Mouse (Mus musculus): Measurements from ENCODE around the gene Polr3gl.

DNA sequence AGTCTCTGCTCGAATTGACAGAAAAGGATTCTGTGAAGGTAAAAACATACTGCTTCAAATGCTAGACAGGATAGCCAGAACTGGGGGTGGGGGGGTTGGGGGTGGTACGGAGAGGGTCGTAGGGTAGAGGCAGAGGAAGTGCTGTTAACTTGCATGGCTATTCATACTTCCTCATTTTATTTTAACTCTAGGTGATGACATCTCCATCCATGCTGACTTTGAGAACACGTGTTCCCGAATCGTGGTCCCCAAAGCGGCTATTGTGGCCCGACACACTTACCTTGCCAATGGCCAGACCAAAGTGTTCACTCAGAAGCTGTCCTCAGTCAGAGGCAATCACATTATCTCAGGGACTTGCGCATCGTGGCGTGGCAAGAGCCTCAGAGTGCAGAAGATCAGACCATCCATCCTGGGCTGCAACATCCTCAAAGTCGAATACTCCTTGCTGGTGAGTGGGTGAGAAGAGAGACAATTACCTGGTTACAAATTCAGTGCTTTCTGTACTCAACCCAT lies 34.5 kb downstream of the Polr3gl start:
- peak; percentile 18; the same call in 1 of the 2 replicates for TF ChIP-seq CTCF (IDR thresholded peaks at IDR 0.05; ENCODE audit: control insufficient read depth, insufficient read depth, low read length)
- no peak for TF ChIP-seq POLR2A (IDR thresholded peaks at IDR 0.05; ENCODE audit: borderline replicate concordance, control insufficient read depth, low read depth, low read length)

All from bone marrow, adult 2 months (tissue).